Mouse (Mus musculus): ENCODE data around the gene Nt5c2.
A peak's percentile ranks its signal among the peaks of the same experiment; 100 is the strongest.

The Nt5c2 gene

DNA sequence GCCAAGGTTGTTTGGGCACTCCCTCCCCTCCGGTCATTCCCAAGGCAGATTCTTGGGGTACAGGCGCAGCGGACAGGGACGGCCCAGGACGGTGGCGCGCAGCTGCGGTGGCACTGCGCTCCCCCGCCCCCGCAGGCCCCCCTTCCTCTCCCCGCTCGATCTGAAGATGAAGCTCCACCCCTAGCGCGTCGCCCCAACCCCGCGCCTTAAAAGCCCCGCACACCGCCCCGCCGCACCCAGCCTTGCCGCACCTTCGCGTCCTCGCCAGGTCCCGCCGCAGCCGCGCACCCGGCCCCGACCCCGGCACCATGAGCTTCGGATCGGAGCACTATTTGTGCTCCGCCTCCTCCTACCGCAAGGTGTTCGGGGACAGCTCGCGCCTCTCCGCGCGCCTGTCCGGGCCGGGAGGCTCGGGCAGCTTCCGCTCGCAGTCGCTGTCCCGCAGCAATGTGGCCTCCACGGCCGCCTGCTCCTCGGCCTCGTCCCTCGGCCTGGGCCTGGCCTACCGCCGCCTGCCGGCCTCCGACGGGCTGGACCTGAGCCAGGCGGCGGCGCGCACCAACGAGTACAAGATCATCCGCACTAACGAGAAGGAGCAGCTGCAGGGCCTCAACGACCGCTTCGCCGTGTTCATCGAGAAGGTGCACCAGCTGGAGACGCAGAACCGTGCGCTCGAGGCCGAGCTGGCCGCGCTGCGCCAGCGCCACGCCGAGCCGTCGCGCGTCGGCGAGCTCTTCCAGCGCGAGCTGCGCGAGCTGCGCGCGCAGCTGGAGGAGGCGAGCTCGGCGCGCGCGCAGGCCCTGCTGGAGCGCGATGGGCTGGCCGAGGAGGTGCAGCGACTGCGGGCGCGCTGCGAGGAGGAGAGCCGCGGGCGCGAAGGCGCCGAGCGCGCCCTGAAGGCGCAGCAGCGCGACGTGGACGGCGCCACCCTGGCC, at the start of gene Nt5c2, which contains the start of gene Ina:
TSS of gene Nt5c2 (minus strand) at position 707 of the 935 bp plus-strand sequence.
TSS of gene Ina (plus strand) at position 252 of the 935 bp plus-strand sequence.
- no peak for DNase-seq (ENCODE audit: extremely low read depth, insufficient read length, low spot score)

GRCm38 (mm10) chr19:47057684-47058083, 42.7 kb upstream of the Nt5c2 start:
- no peak for DNase-seq (ENCODE audit: extremely low read depth, insufficient read length, low spot score)

DNA sequence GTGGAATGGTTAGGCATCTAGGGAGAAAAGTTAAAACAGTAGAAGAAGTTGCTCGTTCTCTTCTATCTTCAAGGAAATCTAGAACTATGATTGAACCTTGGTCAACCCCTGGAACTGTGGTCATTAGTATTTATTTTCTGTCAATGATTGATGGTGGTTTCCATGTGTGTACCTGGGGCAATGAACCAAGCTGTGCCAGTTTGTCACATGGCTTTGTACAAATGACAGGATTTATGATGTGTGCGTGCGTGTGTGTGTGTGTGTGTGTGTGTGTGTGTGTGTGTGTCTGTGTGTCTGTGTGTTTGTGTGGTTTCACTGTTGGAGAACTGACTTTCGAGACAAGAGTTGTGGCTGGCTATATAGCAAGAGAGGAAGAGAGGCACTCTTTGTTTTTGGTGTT, 38.5 kb upstream of the Nt5c2 start:
- no peak for DNase-seq (ENCODE audit: extremely low read depth, insufficient read length, low spot score)

DNA sequence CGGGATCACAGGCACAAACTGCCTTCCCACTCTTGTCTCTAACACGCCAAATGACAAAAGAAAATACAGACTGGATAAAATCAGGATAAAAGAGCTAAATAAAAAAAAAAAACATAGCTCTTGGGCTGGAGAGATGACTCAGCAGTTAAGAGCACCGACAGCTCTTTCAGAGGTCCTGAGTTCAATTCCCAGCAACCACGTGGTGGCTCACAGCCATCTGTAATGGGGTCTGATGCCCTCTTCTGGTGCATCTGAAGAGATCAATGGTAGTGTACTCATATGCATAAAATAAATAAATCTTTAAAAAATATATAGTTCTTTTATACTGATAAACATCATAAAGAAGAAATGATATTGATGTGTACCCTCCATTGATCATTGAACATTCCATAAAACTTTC, 38.0 kb upstream of the Nt5c2 start:
- DNase-seq (ENCODE audit: extremely low read depth, insufficient read length, low spot score): no peak

DNA sequence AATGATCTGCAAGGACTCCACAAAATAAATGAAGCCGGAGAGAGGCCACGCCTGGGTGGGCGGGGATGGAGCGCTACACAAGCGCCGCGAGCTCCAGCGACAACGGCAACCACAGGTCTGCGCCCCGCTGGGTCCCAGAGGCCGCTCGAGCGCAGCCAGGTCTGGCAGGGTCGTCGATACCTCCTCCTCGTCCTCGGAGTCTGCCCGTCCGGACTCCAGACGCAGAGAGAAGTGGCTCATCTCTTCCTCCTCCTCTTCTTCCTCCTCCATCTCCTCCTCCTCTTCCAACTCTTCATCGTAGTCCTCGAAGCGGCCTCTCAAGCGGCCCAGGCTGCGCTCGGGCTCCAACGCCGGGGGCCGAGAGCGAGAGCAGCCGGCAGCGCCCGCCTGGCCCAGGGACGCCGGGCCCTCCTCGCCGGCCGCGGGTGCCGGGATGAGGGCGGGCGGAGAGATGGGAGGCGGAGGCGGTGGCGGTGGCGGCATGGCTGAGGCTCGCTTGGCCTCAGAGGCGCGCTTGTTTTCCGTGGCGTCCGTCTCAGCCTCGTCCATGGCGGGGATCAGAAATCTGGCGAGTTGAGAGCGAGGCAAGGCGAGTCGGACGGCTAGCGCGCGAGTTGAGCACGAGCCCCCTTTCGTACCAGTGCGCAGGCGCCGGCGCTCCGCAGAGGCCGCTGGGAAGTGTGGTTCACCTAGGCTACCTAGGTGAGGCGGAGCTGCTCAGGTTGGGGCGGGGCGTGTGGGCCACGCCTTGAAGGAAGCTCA, 35.5 kb upstream of the Nt5c2 start, which contains the start of gene Pcgf6:
TSS of gene Pcgf6 (minus strand) at position 636 of the 762 bp plus-strand sequence.
- DNase-seq (ENCODE audit: extremely low read depth, insufficient read length, low spot score): peak; percentile 74

- no peak for DNase-seq (ENCODE audit: extremely low read depth, insufficient read length, low spot score)
Observed at GRCm38 (mm10) chr19:47049840-47050239, 34.9 kb upstream of the Nt5c2 start.

DNA sequence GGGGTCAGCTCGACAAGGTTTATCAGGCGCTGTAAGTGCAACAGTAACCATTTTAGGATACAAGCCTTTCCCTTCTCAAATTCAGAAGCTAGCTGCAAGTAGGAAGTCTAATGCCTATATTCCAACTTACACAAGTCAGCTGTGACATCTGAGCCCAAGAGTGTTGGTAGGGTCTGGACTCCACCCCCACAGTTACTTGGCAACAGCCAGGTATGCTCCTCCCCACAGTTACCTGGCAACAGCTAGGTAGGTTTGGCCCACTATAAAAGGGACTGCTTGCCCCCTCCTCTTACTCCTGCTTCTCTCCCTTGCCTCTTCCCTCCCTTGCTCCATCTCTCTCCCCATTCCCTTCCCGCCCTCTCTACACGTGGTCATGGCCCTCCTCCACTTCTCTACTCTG, 34.1 kb upstream of the Nt5c2 start:
- DNase-seq (ENCODE audit: extremely low read depth, insufficient read length, low spot score): no peak

- no peak for DNase-seq (ENCODE audit: extremely low read depth, insufficient read length, low spot score)
Observed at GRCm38 (mm10) chr19:47047236-47047833, 32.4 kb upstream of the Nt5c2 start.

DNA sequence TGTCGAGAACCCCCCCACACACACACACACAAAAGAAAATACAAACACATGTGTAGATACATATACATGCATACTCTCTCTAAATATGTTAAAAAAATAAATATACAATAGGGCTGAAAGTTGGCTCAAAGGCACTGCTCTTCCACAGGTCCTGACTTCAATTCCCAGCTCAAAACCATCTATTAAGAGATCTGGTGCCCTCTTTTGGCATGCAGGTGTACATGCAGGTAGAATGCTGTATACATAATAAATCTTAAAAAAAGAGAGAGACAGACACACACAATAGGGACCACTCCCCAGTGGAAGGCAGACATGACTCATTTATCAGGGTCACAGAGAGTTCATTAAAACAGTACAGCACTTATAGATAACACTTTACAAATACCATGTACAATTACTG, 31.4 kb upstream of the Nt5c2 start:
- no peak for DNase-seq (ENCODE audit: extremely low read depth, insufficient read length, low spot score)

- no peak for DNase-seq (ENCODE audit: extremely low read depth, insufficient read length, low spot score)
Observed at GRCm38 (mm10) chr19:47043608-47044007, 28.7 kb upstream of the Nt5c2 start.

- peak; percentile 30 for DNase-seq (ENCODE audit: extremely low read depth, insufficient read length, low spot score)
Observed at GRCm38 (mm10) chr19:47040720-47041473, 25.9 kb upstream of the Nt5c2 start.

- DNase-seq (ENCODE audit: extremely low read depth, insufficient read length, low spot score): no peak
Observed at GRCm38 (mm10) chr19:47036596-47036995, 21.6 kb upstream of the Nt5c2 start.

- no peak for DNase-seq (ENCODE audit: extremely low read depth, insufficient read length, low spot score)
Observed at GRCm38 (mm10) chr19:47034916-47035315, 20.0 kb upstream of the Nt5c2 start.

- no peak for DNase-seq (ENCODE audit: extremely low read depth, insufficient read length, low spot score)
Observed at GRCm38 (mm10) chr19:47031770-47032169, 16.8 kb upstream of the Nt5c2 start.

- DNase-seq (ENCODE audit: extremely low read depth, insufficient read length, low spot score): no peak
Observed at GRCm38 (mm10) chr19:47029796-47030195, 14.8 kb upstream of the Nt5c2 start.

GRCm38 (mm10) chr19:47026513-47026912, 11.6 kb upstream of the Nt5c2 start:
- DNase-seq (ENCODE audit: extremely low read depth, insufficient read length, low spot score): no peak

GRCm38 (mm10) chr19:47024954-47025353, 10.0 kb upstream of the Nt5c2 start:
- DNase-seq (ENCODE audit: extremely low read depth, insufficient read length, low spot score): peak; percentile 49

DNA sequence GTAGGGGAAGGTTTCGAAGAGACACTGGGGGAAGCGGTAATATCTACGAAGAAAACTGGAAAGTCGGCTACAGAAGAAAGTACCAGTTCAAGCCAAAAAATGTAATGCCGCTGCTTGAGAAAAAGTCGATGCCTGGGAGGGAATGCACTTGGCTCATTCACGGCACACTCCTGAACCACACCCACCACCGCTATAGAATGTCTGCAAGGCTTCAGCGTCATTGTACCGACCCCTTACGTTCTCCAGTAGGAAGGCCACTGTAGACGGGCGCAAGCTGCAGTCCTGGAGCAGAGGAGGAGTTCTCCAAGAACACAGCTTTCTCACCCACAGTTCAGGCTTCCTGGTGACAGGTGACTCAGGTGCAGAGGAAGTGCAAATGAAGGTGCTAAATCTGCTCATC, 8.6 kb upstream of the Nt5c2 start:
- no peak for DNase-seq (ENCODE audit: extremely low read depth, insufficient read length, low spot score)

- no peak for DNase-seq (ENCODE audit: extremely low read depth, insufficient read length, low spot score)
Observed at GRCm38 (mm10) chr19:47022709-47023108, 7.8 kb upstream of the Nt5c2 start.

DNA sequence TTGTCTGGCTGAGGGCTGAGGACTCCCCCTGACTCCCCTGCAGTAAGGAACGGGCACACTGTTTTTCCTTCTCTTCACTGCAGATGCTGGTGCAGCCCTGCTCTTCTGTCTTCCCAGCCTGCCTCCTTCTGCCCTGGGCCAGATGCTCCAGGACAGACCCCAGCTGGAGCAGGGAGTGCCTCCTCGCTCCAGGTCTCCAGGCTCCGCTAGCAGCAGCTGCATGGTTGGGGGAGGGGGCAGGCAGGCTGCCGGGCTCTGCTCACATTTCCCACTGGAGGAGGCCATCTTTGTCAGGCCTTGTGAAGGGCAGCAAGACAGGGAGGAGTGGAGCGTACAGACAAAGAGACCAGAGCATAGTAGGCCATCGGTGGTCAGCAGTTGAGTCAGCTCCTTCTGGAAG, 4.4 kb upstream of the Nt5c2 start:
- no peak for DNase-seq (ENCODE audit: extremely low read depth, insufficient read length, low spot score)
